ENCODE assay signal across 8 mouse cellular contexts in the genomic region with DNA sequence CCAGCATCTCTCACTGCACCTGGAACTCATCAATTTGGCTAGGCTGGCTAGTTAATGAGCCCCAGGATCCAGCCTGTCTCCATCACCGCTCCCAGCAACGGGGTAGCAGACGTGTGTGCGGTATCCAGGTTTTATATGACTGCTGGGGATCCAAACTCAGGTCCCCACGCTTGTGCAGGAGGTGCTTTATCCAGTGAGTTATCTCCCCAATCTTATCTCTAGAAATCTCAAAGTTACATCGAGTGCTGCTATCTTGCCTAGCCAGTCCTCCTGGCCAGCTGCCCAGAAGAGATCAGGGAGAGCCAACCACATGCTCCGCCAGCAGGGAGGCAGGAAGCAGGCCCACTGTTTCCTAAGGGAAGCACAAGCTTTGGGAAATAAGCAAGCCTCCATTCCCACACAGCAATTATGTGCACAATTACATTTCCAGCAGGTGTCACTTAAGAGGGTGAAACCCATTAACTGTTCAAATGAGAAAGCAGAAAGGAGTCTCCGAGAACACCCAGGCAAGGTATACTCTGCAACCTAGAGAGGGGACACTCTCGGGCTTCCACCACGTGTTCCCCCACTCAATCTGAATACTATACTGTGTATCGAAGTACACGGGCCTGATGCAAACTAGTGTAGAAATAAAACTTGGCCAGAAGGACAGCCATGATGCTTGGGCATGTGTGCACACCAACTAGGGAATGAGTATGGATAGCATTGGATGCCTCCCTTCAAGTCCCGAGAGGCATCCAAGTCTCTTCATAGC.
A peak's percentile ranks its signal among the peaks of the same experiment; 100 is the strongest.
DNase-seq lines count a peak whose midpoint lies in the region; ATAC-seq lines count a peak whose summit lies in the region.

No protein-coding gene starts in this region.

- H3K9me3 ChIP-seq in forebrain, embryonic 14.5 days (replicated peaks; ENCODE audit: control insufficient read depth, low read length): no peaks in the 10 kb centered on the region
- no peaks in the 10 kb centered on the region for H3K9me3 ChIP-seq in midbrain, embryonic 15.5 days

- H3K9ac ChIP-seq in forebrain, embryonic 14.5 days (ENCODE audit: low read length): no peak overlapping the region
- no peak overlapping the region for H3K9ac ChIP-seq in midbrain, embryonic 15.5 days

- WGBS in forebrain, embryonic 14.5 days: 68% methylated on average over 13 of the region's 13 CpGs
- WGBS in midbrain, embryonic 15.5 days: 74% methylated on average over 13 of the region's 13 CpGs

- H3K4me1 ChIP-seq in forebrain, embryonic 14.5 days (ENCODE audit: control insufficient read depth, insufficient read depth, low read length): peaks cover 27% of the 10 kb centered on the region
- H3K4me1 ChIP-seq in midbrain, embryonic 15.5 days: peaks cover 22% of the 10 kb centered on the region

- no peaks in the 10 kb centered on the region for H3K27me3 ChIP-seq in forebrain, embryonic 14.5 days (replicated peaks; ENCODE audit: control insufficient read depth, insufficient read depth, low read length)
- H3K27me3 ChIP-seq in midbrain, embryonic 15.5 days (replicated peaks): no peaks in the 10 kb centered on the region

- no peak overlapping the region for H3K4me3 ChIP-seq in forebrain, embryonic 14.5 days (ENCODE audit: low read depth, low read length)
- H3K4me3 ChIP-seq in midbrain, embryonic 15.5 days: no peak overlapping the region

- H3K27ac ChIP-seq in forebrain, embryonic 14.5 days (ENCODE audit: low read depth, low read length): peak overlapping the region; percentile 55; the same call in 1 of the 2 replicates
- H3K27ac ChIP-seq in midbrain, embryonic 15.5 days: no peak overlapping the region

- no peak overlapping the region for H3K4me2 ChIP-seq in forebrain, embryonic 14.5 days (ENCODE audit: low read length)
- no peak overlapping the region for H3K4me2 ChIP-seq in midbrain, embryonic 15.5 days

- H3K36me3 ChIP-seq in forebrain, embryonic 14.5 days (ENCODE audit: control insufficient read depth, insufficient read depth, low read length): no peaks in the 10 kb centered on the region
- H3K36me3 ChIP-seq in midbrain, embryonic 15.5 days (replicated peaks): no peaks in the 10 kb centered on the region

- peak; percentile 30 for DNase-seq in Muller cell, postnatal 12 days (ENCODE audit: inconsistent ontology term)
- DNase-seq in adrenal gland, postnatal 10 days: peak; percentile 86
- peak; percentile 88 for DNase-seq in forebrain, embryonic 14.5 days (ENCODE audit: low spot score)
- peak; percentile 68 for DNase-seq in heart, postnatal 4 days
- DNase-seq in layer of hippocampus, postnatal 14 days (ENCODE audit: low spot score in 2 of 2): peak; percentile 47 to 71
- DNase-seq in spleen, postnatal 14 days (ENCODE audit: low spot score in 2 of 2): no peak
- no peak for DNase-seq in B cell, adult 2 months

- ATAC-seq in forebrain, embryonic 14.5 days: peak; percentile 68; the same call in 1 of the 2 replicates
- peak; percentile 56; the same call in 1 of the 2 replicates for ATAC-seq in midbrain, embryonic 15.5 days (replicated peaks)

Comparison
In these comparisons a context has a peak if more than half of its experiments do, and no peak if none do; other contexts are left out.
1. DNase-seq: peak in Muller cell, postnatal 12 days (single experiment), adrenal gland, postnatal 10 days (single experiment), forebrain, embryonic 14.5 days (single experiment), heart, postnatal 4 days (single experiment) and layer of hippocampus, postnatal 14 days (2 of 2); none in spleen, postnatal 14 days (0 of 2) and B cell, adult 2 months (0 of 2).